Mouse (Mus musculus) heart, postnatal 36 days (tissue): ENCODE measurements around the gene Msl1. TPM values are rescaled to one million over a fixed set of nuclear protein-coding genes. Genes with fewer than 3 reads are reported as not detected.
A peak's percentile ranks its signal among the peaks of the same experiment; 100 is the strongest.

Experiments used
- DNase-seq, 2 experiments: peaks; one replicate each; pipeline ENCODE4 v3.0.0; 2021 to 2022
- intact Hi-C: fragments of 180-260 bp; cut with DNase I; formaldehyde crosslinking; loops from one replicate; pipeline ENCODE4 v1.15.1; 2025
- total RNA-seq, 2 experiments: library from RNA; stranded (reverse); gene quantifications; 2 replicates each; pipeline ENCODE4 v1.2.3; 2021

Gene Msl1
- total RNA-seq, 2 experiments from 2014 or later: 74.4 to 75.3 TPM

DNA sequence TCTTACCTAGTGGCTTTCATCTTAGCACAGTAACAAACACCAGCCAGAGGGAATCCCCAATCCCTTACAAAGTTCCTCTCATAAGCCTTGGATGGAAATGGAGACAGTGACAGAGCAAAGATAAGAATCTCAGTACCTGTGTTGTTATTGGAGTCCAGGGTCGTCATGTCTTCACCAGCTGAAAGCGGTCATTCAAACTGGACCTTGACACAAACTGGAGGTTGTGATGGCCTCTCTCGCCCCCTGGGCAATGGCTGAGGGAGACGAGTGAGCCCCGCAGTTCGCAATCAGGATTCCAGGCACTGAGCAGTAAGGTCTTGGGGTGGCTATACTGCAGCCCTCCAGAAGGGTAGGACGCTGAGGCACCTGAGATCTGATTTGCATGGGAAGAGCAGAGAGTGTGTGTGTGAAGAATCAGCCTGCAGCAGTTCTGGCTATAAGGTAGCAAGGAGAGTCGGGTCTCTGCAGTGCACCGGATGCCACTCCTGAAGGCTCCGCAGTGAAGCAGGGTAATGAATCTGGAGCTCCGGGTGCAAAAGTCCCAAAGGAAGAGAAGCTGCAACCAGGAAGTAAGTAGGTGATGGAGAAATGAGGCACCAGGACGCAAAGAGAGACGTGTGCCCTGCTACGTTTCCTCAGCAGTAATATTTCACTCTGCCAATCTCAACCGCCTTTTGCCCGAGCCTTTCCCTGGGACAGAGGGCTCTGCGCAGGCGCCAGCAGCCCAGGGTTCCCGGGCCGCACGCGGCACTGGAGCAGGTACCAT is 20.6 kb upstream of the Msl1 start, which contains the start of gene Nr1d1:
Gene Nr1d1, minus strand, starts transcription at position 752 of the 766 bp plus-strand sequence.
- intact Hi-C loops: loop anchor here (1.0 kb wide), 1 partner anchor 9 kb away; no protein-coding TSS in a partner anchor
- DNase-seq: no peak

DNA sequence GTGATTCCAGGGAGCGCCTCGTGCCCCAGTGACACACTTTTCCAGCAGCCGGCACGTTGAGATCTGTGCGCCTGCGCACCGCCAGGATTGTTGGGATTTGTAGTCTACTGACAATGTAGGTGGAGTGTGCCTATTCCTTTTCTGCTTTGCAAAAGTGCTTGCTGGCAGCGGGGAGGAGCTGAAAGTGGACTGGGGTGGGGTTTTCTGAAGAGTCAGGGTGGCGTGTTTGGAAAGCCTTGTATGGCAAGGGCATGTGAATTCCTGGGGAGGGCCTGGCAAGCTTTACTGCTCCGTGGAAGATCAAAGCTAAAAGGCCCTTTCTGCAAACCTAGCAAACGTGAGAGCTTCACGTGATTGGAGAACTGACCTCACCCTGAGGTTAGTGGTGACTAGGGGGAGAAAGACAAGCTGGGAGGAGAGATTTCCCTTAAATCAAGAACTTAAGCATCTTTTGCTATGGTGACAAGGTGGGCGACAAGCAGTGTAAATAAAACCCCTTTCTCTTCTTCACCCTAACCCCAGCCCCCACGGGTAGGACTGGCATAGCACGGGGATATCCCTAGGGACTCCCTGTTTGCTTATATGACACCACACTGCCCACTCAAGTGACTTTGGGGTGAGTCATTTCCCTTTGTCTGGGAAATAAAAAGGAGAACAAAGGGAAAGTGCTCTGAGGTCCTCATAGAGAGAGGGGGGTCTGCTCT is 19.8 kb upstream of the Msl1 start:
- intact Hi-C loops: loop anchor here (1.0 kb wide), 1 partner anchor 8 kb away; no protein-coding TSS in a partner anchor
- peak; percentile 98 to 99 for DNase-seq

DNA sequence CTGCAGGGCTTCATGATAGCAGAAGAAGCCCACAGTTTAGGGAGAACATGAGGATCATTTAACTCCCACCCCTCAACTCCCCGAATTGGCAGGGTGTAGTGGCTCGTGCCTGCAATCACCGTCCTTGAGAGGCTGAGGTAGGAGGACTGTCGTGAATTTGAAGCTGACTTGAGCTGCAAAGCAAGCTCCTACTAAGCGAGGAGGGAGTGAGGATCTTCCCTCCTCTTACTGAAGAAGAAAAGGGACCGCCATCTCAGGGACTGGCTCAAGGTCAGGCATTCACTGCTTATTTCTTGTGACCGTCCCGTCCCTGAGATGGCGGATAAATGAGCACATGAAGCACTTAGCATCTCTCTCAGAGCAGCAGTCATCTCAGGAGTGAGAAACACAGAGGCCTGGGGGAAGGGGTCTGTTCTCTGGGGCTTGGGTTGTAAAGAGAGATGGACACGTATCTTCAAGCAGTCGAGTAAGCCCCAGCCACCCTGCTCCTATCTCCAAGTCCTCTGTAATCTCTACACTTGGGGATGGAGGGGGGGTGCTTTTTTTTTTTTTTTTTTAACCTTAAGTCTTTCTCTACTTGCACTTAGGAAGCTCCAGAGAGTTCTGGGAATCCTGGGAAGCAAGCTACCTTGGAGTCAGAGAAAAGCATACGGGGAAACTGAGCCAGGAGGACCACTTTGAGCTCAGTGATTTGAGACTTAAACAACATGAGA is 19.1 kb upstream of the Msl1 start:
- intact Hi-C loops: no loop called here
- DNase-seq: no peak

DNA sequence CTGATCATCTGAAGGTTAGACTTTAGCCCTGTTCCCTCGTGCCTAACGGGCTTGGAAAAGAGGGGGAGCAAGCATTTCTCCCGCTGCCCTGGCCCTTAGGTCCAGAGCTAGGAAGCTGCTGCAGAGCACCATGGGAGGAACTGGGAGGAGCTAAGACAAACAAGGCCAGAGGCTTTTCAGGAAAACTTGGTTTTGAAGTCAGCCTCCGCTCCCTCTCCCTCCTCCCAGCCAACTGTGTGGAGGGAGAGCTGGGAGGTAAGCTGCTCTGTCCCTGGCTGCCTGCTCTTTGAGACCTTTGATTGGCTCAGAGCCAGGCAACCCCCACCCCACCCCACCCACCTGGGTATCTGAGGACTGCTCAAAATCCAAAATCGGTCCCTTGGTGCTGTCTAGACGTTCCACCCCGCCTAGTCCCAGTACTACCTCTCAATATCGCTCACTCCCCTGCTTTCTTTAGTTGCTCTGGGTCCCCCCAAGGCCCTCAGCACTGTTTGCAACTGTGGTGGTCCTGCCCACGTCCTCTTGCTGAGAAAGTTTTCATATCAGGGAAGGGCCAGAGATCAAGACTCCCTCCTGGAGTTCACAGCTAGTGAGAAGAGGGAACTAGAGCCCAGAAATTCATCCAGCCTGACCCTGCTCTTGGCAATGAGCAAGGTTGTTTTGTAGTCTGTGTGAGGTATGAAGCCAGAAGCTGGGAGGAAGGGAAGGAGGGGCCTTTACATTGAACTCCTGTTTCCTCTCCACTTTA is 18.3 kb upstream of the Msl1 start:
- peak; percentile 75 to 77 for DNase-seq
- intact Hi-C loops: no loop called here

DNA sequence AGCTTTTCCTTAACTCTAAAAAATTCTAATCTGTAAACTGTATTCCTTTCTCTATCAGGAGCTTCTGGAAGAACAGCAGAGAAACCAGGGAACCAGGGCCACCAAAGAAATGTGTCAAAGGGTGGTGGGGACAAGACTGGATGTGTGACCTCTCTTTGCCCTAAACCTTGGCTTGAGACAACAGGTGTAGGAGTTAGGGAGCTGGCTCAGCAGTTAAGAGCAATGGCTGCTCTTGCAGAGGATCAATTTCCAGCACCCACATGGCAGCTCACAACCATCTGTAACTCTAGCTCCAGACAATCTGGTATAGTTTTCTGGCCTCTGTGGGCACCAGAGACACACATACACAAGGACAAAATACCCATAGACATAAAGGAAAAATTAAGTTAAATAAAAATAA is 17.4 kb upstream of the Msl1 start:
- DNase-seq: no peak
- intact Hi-C loops: no loop called here

DNA sequence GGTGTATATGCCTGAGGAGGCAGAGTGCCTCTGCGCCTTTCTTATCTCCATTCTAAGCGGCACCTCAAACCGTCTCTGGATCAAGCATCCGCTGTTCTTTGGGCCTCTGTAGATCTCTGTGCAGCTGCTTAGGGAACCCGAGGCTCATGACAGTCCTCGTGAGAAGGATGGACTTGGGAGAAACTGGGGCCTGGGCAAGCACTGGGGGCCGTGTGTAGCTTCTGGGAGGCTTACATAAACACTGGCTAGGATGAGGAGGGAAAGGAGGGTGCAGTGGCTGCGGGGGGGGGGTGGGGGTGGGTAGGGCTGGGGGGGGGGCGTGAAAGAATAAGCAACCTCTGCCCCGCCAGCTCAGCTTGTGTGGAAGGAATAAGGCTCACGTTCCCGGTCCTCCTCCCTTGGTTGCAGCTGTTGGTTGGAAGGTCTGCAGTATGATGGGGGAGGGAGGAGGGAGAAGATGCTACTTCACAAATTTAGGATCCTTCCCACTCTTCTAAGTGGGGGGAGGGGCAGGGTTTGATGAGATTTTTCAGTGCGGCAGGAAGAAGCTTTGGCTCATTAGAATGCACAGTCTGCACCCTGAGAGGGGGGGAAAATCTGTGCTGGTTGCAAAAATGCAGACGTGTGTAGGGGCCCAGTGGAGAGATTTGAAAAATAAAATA is 13.3 kb upstream of the Msl1 start:
- peak; percentile 50 to 62 for DNase-seq
- intact Hi-C loops: no loop called here

DNA sequence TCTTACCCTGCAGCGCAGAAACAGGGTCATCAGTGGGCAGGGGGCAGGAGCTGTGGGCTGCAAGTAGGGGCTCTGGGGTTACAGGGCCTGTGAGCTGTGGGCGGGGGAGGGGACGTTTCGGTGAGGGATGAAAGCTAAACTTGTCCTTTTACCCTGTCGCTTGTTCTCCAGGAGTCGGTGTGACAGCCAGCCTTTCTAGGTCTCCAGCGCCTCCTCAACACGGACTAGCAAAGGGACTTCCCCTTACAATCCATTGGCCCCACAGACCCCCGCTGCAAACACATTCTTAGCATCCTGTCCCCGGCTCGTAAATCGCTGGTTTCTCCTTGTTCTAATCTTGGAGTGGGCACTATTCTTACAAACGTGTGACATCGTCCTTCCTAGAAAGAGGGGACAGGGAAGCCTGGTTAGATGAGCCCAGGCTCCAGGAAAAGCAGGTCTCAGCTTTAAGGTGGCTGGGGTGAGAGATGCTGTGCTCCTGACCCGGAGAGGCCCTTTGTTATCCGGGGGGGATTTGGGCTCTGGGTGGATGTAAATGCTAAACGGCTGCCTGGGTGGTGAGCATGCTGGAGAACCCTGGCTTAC is 12.6 kb upstream of the Msl1 start:
- DNase-seq: peak in 1 of 2 experiments; percentile 49
- intact Hi-C loops: loop anchor here (1.0 kb wide), 1 partner anchor 7 kb away; the partner anchor contains the start of gene Nr1d1

DNA sequence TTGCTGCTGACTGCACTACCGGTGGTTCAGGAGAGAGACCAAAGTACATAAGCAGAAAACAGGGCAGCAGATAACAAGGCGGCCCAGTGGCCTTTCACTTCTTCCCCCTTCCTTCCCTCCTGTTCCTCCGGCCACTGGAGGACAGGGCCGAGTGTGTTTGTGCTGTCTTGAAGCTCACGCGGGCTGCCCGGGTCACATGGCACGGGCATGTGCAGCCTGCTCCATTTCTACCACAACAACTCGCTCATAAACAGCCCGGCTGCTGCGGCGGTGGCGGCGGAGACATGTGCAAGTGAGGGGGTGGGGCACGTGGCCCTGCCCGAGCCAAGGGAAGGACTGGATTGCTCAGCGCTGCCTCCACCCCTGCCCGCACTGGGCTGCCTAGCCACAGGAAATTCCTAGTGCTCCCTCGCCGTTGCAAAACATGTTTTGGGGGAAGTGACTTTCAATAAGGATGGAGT is 12.1 kb upstream of the Msl1 start:
- intact Hi-C loops: loop anchor here (1.0 kb wide), 1 partner anchor 8 kb away; the partner anchor contains the start of gene Nr1d1
- peak; percentile 96 for DNase-seq

DNA sequence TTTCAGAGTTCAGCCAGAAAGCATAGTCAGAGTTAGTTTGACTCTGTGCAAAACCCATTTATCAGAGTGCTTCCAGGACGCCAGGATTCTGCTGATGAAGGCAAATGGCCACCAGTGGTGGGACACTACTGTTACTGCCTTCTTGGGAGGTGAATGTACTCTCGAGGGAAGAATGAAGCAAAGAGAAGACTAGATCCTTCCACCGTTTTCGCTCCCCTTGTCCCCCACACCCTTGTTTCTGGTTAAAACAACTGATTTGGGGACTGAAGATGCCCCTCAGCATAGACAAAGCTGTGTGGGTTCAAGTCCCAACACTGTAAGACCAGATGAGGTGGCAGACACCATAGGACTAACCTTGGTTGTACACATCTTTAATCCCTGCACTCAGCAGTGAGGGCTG is 11.2 kb upstream of the Msl1 start:
- intact Hi-C loops: no loop called here
- DNase-seq: no peak

DNA sequence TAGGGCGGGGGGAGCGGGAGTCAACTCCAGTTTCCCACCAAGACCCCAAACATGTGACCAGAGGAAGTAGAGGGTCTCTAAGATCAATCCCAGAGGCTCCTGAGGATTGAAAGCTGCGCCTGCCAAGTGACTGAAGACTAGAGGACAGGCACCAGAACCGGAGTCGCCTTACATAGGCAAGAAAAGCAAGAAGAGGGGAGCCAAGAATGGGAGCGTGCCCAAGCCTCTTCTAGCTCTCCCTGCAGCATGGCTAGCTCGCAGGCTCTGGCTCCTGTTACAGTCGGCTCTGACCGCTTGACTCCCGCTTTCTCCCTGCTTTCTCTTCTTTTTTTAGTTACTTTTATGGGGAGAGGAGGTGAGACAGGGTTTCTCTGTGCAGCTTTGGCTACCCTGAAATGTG is 10.1 kb upstream of the Msl1 start:
- peak in 1 of 2 experiments; percentile 38 for DNase-seq
- intact Hi-C loops: no loop called here

DNA sequence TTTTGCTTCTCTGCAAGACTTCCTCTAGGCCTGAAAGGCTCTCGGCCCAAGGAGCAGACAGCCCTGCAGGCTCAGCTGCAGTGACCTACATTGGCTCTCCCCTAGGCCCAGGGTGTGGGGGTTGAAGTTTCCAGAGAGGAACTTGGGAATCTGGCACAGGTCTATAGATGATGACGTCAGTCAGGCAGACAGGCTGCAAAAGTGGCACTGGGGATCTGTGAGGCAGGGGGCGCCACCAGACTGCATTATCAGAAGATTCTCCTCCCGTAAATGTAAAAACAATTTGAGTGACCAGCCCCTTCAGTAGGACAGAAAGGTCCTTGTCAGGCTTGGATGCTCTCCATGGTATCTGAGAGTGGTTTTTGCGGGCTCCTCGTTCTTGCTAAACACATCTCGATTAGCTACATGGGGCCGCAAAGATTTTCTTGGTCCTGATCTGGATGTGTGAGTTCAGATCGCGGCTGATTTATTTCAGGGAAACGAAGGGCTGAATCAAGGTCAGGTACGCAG is 9.5 kb upstream of the Msl1 start:
- intact Hi-C loops: loop anchor here (2.0 kb wide), 2 partner anchors 13 to 75 kb away; no protein-coding TSS in a partner anchor
- peak; percentile 79 to 83 for DNase-seq

DNA sequence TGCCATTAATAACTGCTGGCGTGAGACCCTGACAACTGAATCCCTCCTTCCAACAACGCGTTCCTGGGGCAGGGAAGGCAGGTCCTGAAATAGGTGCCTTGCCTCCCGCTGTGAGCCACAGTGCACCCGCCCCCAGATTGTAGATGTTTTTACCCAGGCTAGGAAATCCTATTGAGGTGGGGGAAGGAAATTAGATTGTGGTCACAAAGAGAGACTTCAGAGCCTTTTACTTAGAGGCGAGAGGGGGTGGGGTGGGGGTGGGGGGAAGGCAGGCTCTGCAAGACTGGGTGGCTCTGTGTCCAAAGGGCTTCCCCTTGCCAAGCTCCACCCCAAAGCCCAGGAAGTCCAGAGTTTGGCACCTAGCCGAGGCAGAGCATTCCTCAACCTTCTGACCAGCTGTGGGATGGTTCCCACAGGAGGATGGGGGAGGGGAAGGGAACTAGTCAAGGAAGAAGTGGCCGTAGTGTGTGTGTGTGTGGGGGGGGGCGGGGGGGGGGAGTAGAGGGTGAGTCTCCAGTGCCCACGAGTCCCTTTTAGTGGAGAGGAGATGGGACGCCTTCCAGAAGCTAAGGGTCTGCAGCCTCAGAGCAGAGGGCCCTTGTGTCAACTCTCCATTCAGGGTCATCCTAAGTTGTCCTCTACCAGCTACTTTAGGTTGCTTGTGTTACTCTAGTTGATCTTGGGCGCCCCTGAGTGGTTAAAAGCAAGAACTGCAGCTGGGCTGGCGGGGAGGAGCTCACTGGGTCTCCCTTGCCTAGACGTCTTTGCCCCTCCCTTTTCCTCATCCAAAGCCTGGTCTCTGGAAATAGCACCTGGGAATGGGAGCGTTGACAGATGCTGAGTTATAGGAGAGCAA is 8.7 kb upstream of the Msl1 start:
- DNase-seq: peak; percentile 97 to 99
- intact Hi-C loops: loop anchor here (1.0 to 2.0 kb wide), 4 partner anchors 14 to 86 kb away; no protein-coding TSS in a partner anchor

DNA sequence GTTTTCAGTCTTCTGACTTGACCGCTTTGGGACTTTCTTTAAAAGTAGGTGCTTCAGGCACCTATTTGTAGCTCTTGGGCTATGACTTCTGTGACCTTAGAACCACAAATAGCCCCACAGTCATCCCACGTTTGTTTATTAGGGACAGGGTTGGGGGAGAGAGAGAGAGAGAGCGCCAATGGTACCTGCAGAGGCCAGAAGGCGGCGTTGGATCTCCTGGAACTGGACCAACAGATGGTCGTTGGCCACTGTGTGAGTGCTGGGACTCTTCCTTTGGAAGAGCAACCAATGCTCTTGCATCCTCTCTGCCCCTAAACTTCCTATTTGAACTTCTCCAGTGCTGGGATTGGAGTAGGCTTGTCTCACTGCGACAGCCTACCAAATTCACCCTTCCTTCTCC is 8.1 kb upstream of the Msl1 start:
- intact Hi-C loops: loop anchor here (1.0 to 2.0 kb wide), 4 partner anchors 14 to 87 kb away; no protein-coding TSS in a partner anchor
- DNase-seq: no peak

DNA sequence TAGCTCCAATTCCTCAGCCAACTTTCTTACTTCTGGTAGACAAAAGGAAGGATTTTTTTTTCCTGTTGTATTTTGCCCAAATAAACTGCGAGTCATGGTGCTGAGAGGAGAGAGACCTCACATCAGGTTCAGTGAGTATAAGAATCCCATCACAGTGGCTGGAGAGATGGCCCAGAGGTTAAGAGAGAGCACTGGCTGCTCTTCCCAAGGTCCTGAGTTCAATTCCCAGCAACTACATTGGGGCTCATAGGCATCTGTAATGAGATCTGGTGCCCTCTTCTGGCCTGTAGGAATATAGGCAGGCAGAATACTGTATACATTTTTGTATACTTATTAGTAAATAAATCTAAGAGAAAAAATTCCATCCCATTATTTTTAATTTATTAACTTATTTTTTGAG is 7.6 kb upstream of the Msl1 start:
- intact Hi-C loops: loop anchor here (1.0 to 2.0 kb wide), 5 partner anchors 15 to 87 kb away; no protein-coding TSS in a partner anchor
- no peak for DNase-seq

DNA sequence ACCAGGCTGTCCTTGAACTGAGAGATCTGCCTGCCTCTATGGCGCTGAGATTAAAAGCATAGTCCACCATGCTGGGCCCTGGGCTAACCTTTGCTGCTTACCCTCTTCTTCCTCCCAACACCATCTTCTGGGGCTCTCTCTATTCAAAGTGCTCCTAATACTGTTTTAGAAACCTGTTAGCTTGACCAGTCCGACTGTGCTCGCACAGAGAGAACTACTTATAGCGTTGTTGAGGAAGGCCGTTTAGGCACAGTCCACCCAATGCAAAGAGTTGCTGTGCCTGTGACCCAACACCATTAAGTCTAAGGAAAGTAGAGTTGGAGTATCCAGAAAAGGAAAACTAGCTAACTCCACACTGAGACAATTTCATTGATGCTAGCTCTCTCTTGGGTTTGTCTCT is 7.2 kb upstream of the Msl1 start:
- intact Hi-C loops: loop anchor here (2.0 kb wide), 1 partner anchor 41 kb away; no protein-coding TSS in a partner anchor
- no peak for DNase-seq

DNA sequence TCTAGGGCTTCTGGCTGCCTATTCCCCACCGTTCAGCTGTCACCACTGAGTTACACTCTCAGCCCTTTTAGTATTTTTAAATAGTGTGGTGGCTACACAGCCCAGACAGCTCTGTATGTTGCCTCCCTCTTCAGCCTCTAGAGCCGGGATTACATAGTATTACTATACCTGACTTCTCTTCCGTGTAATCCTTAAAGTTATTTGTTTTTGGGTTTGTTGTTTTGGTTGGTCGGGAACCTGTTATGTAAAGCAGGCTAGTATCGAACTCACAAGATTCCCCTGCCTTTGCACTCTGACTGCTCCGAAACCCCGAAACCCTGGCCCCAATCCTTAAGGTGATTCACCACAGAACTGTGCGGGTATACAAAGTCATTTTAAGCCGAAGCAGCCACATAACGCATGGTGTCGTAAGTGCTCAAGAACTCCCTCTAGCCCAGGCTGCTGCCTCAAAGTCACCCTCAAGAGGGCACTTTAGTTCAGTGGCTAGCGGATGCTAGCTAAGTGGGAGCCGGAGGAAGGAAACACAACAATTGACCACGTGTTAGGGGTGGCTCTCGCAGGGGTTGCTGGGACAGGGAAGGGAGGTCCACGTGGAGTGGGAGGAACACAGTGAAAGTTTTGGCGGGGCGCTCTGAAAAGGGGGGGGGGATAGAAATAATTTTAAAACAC is 6.6 kb upstream of the Msl1 start:
- DNase-seq: peak; percentile 87 to 88
- intact Hi-C loops: loop anchor here (2.0 kb wide), 1 partner anchor 40 kb away; no protein-coding TSS in a partner anchor

DNA sequence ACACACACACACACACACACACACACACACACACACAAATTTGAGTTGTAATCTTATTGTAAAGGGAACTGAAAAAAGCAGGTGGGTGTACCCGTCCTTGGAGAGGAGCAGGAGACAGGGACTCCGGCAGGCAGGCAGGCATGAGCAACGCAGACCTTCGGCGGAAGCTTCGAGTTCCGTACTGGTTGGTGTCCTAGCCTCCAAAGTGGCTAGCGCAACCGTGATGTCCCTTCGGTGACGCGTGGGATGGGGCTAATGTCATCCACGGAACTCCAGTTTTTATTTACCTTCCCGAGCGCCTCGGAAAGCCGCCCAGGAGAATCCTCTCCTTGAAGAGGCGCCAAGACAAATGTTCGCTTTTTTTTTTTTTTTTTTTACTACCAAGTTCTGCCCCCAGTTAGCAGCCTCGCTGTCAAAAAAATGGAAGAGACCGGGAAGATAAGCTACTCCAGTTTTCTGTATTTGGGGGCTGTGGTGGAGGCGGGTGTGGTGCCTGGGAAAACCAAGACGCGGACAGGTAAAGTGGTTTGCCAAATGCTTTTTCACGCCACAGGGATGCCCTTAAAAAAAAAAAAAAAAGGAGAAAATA is 6.0 kb upstream of the Msl1 start:
- no peak for DNase-seq
- intact Hi-C loops: loop anchor here (2.0 kb wide), 1 partner anchor 39 kb away; no protein-coding TSS in a partner anchor
